Mouse (Mus musculus): ENCODE results near the gene Litaf. TPM values are rescaled to one million over a fixed set of nuclear protein-coding genes. Genes with fewer than 3 reads are reported as not detected.

Gene Litaf
- total and polyA plus RNA-seq, 2 experiments from 2014 or later = 20.5 to 22.4 TPM

GRCm38 (mm10) chr16:11069271-11069670 lies 3.3 kb upstream of the Litaf start:
- no peak for TF ChIP-seq CTCF (IDR thresholded peaks at IDR 0.05)
- no peaks in the 10 kb centered on the region for H3K9me3 ChIP-seq (ENCODE audit: low read length)
- no peaks in the 10 kb centered on the region for H3K27me3 ChIP-seq (ENCODE audit: insufficient read depth, low read length)
- peaks cover 13% of the 10 kb centered on the region for H3K36me3 ChIP-seq (ENCODE audit: insufficient read depth, low read length)
- H3K4me2 ChIP-seq (ENCODE audit: low read depth, low read length, poor library complexity, severe bottlenecking) = peak overlapping the region; percentile 9; the same call in 1 of the 2 replicates
- ATAC-seq (ENCODE audit: low FRiP score) (no peak), DNase-seq (ENCODE audit: low spot score) (no peak)
- H3K9ac ChIP-seq (replicated peaks; ENCODE audit: low read length, poor library complexity, severe bottlenecking) = no peak overlapping the region
- no peak overlapping the region for H3K4me3 ChIP-seq (ENCODE audit: low read depth, low read length)
- H3K4me1 ChIP-seq (ENCODE audit: insufficient read depth, low read length) = peaks cover 24% of the 10 kb centered on the region
- H3K27ac ChIP-seq (ENCODE audit: low read depth, low read length) = no peak overlapping the region
- WGBS = 79% methylated on average over 6 of the region's 6 CpGs

- Histone ChIP-seq H3K36me3 (ENCODE audit: insufficient read depth, low read length) (peaks cover 13% of the 10 kb centered on the region), H3K27me3 (ENCODE audit: insufficient read depth, low read length) (no peaks in the 10 kb centered on the region), H3K27ac (ENCODE audit: low read depth, low read length) (no peak overlapping the region), H3K9ac (replicated peaks; ENCODE audit: low read length, poor library complexity, severe bottlenecking) (no peak overlapping the region), H3K4me1 (ENCODE audit: insufficient read depth, low read length) (peaks cover 24% of the 10 kb centered on the region), H3K9me3 (ENCODE audit: low read length) (no peaks in the 10 kb centered on the region), H3K4me3 (ENCODE audit: low read depth, low read length) (no peak overlapping the region), H3K4me2 (ENCODE audit: low read depth, low read length, poor library complexity, severe bottlenecking) (peak overlapping the region; percentile 82; the same call in 1 of the 2 replicates)
- DNase-seq (ENCODE audit: low spot score) = no peak
- no peak for TF ChIP-seq CTCF (IDR thresholded peaks at IDR 0.05)
- ATAC-seq (ENCODE audit: low FRiP score) = no peak
- WGBS = 94% methylated on average over 3 of the region's 3 CpGs
Observed at GRCm38 (mm10) chr16:11068666-11069065, 2.7 kb upstream of the Litaf start.

DNA sequence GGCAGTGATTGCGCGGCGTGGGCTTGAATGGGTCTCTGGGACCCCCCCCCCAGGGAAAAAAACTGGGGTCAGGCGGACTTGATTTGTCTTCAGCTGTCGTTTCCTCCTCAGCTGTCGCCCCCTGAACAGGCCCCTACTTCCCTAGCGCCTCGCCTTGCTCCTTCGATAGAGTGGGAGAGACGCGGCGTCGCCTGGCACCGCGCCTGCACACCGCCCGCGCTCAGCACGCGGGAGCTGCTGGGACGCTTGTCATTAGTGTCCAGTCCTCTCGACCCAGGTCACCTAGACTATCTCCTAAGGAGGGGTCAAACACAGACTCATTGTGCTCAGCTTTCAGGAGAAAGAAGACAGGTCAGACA lies 855 bp upstream of the Litaf start:
- Histone ChIP-seq H3K27me3 (ENCODE audit: insufficient read depth, low read length) (no peaks in the 10 kb centered on the region), H3K4me2 (ENCODE audit: low read depth, low read length, poor library complexity, severe bottlenecking) (peak overlapping the region; percentile 82), H3K27ac (ENCODE audit: low read depth, low read length) (peak overlapping the region; percentile 91), H3K36me3 (ENCODE audit: insufficient read depth, low read length) (peaks cover under 1% of the 10 kb centered on the region; the same call in 1 of the 2 replicates), H3K4me3 (ENCODE audit: low read depth, low read length) (peak overlapping the region; percentile 84), H3K9me3 (ENCODE audit: low read length) (no peaks in the 10 kb centered on the region), H3K9ac (replicated peaks; ENCODE audit: low read length, poor library complexity, severe bottlenecking) (peak overlapping the region; percentile 93), H3K4me1 (ENCODE audit: insufficient read depth, low read length) (peaks cover 24% of the 10 kb centered on the region)
- no peak for TF ChIP-seq CTCF (IDR thresholded peaks at IDR 0.05)
- DNase-seq (ENCODE audit: low spot score) (peak; percentile 70), ATAC-seq (ENCODE audit: low FRiP score) (peak; percentile 34)
- WGBS = under 1% methylated on average over 22 of the region's 22 CpGs

DNA sequence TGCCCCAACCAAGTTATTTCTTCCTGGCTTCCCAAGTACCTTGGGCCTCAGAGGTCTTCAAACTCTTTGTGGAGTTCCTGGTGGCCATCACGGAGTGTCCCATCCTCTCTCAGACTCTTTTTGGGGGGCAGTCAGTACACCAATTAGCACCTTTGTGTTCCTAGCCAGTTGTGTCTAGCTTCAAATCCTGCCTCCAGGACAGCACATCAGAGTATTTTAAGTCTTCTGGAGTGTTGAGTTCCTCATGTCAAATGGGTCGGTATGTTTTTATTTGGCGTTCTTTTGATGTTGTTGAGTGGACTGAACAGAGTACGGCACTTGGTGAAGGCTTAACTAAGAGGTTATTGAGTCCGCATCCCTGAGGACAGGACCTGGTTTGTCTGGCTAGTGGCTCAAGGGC lies 526 bp downstream of the Litaf start:
- peaks cover 24% of the 10 kb centered on the region for H3K4me1 ChIP-seq (ENCODE audit: insufficient read depth, low read length)
- ATAC-seq (ENCODE audit: low FRiP score) = no peak
- 44% methylated on average over 5 of the region's 5 CpGs for WGBS

GRCm38 (mm10) chr16:11064742-11065141 lies 1.2 kb downstream of the Litaf start:
- Histone ChIP-seq H3K9me3 (ENCODE audit: low read length) (no peaks in the 10 kb centered on the region), H3K27ac (ENCODE audit: low read depth, low read length) (no peak overlapping the region), H3K27me3 (ENCODE audit: insufficient read depth, low read length) (no peaks in the 10 kb centered on the region), H3K4me3 (ENCODE audit: low read depth, low read length) (no peak overlapping the region), H3K36me3 (ENCODE audit: insufficient read depth, low read length) (no peaks in the 10 kb centered on the region), H3K9ac (replicated peaks; ENCODE audit: low read length, poor library complexity, severe bottlenecking) (no peak overlapping the region), H3K4me2 (ENCODE audit: low read depth, low read length, poor library complexity, severe bottlenecking) (no peak overlapping the region), H3K4me1 (ENCODE audit: insufficient read depth, low read length) (peaks cover 18% of the 10 kb centered on the region)
- ATAC-seq (ENCODE audit: low FRiP score) (no peak), DNase-seq (ENCODE audit: low spot score) (no peak)
- TF ChIP-seq CTCF (IDR thresholded peaks at IDR 0.05) = no peak
- 81% methylated on average over 6 of the region's 6 CpGs for whole genome bisulfite sequencing

More for the DNA sequence above, 526 bp downstream of the Litaf start:
- Histone ChIP-seq H3K9ac (replicated peaks; ENCODE audit: low read length, poor library complexity, severe bottlenecking) (peak overlapping the region; percentile 44), H3K4me3 (ENCODE audit: low read depth, low read length) (peak overlapping the region; percentile 84), H3K4me2 (ENCODE audit: low read depth, low read length, poor library complexity, severe bottlenecking) (peak overlapping the region; percentile 82), H3K27ac (ENCODE audit: low read depth, low read length) (peak overlapping the region; percentile 91), H3K36me3 (ENCODE audit: insufficient read depth, low read length) (no peaks in the 10 kb centered on the region), H3K9me3 (ENCODE audit: low read length) (no peaks in the 10 kb centered on the region), H3K27me3 (ENCODE audit: insufficient read depth, low read length) (no peaks in the 10 kb centered on the region)
- no peak for DNase-seq (ENCODE audit: low spot score)
- no peak for TF ChIP-seq CTCF (IDR thresholded peaks at IDR 0.05)

- H3K27me3 ChIP-seq (ENCODE audit: insufficient read depth, low read length) = no peaks in the 10 kb centered on the region
- WGBS = 94% methylated on average over 4 of the region's 4 CpGs
- H3K9me3 ChIP-seq (ENCODE audit: low read length) = no peaks in the 10 kb centered on the region
- no peaks in the 10 kb centered on the region for H3K36me3 ChIP-seq (ENCODE audit: insufficient read depth, low read length)
- peaks cover 17% of the 10 kb centered on the region for H3K4me1 ChIP-seq (ENCODE audit: insufficient read depth, low read length)
- no peak for DNase-seq (ENCODE audit: low spot score)
- no peak overlapping the region for H3K4me3 ChIP-seq (ENCODE audit: low read depth, low read length)
- no peak overlapping the region for H3K27ac ChIP-seq (ENCODE audit: low read depth, low read length)
- H3K9ac ChIP-seq (replicated peaks; ENCODE audit: low read length, poor library complexity, severe bottlenecking) = no peak overlapping the region
- no peak for ATAC-seq (ENCODE audit: low FRiP score)
- H3K4me2 ChIP-seq (ENCODE audit: low read depth, low read length, poor library complexity, severe bottlenecking) = no peak overlapping the region
- no peak for TF ChIP-seq CTCF (IDR thresholded peaks at IDR 0.05)
Observed at GRCm38 (mm10) chr16:11064341-11064740, 1.6 kb downstream of the Litaf start.
